Mouse (Mus musculus) adrenal gland, postnatal 4 days (tissue): ENCODE measurements around the gene 5330417C22Rik. TPM values are rescaled to one million over a fixed set of nuclear protein-coding genes. Genes with fewer than 3 reads are reported as not detected.

Experiments used
- DNase-seq, 2 experiments: peaks; one replicate each; pipeline ENCODE4 v3.0.0; 2021 to 2022; ENCODE audit warnings: low spot score in 2 of 2, mixed read lengths in 2 of 2
- total RNA-seq, 2 experiments: library from RNA; stranded (reverse); gene quantifications; 2 replicates each; pipeline ENCODE4 v1.2.3; 2021

The 5330417C22Rik gene
- total RNA-seq, 2 experiments from 2014 or later = 3.6 to 8.0 TPM

GRCm38 (mm10) chr3:108466425-108466824 is 69.9 kb downstream of the 5330417C22Rik start:
- DNase-seq = no peak

GRCm38 (mm10) chr3:108458866-108459265 is 77.5 kb downstream of the 5330417C22Rik start:
- DNase-seq = no peak

GRCm38 (mm10) chr3:108458380-108458779 is 78.0 kb downstream of the 5330417C22Rik start:
- DNase-seq = no peak

GRCm38 (mm10) chr3:108454172-108454571 is 82.2 kb downstream of the 5330417C22Rik start:
- DNase-seq = no peak

GRCm38 (mm10) chr3:108451969-108452368 is 84.4 kb downstream of the 5330417C22Rik start:
- no peak for DNase-seq

- no peak for DNase-seq
These were observed 91.0 kb downstream of the 5330417C22Rik start for GRCm38 (mm10) chr3:108445366-108445705.

GRCm38 (mm10) chr3:108444698-108445365 is 91.5 kb downstream of the 5330417C22Rik start, which contains the start of gene Sars:
Gene Sars (minus strand): TSS chr3:108445209.
- peak; percentile 69 to 83 for DNase-seq

GRCm38 (mm10) chr3:108444029-108444428 is 92.3 kb downstream of the 5330417C22Rik start:
- no peak for DNase-seq

- no peak for DNase-seq
These were observed 100.0 kb downstream of the 5330417C22Rik start for GRCm38 (mm10) chr3:108436380-108436714.

- no peak for DNase-seq
These were observed 100.5 kb downstream of the 5330417C22Rik start for GRCm38 (mm10) chr3:108435701-108436379.

- no peak for DNase-seq
These were observed 102.3 kb downstream of the 5330417C22Rik start for GRCm38 (mm10) chr3:108433881-108434495.

- DNase-seq = no peak
These were observed 103.0 kb downstream of the 5330417C22Rik start for GRCm38 (mm10) chr3:108433188-108433880.

- DNase-seq = no peak
These were observed 103.7 kb downstream of the 5330417C22Rik start for GRCm38 (mm10) chr3:108432542-108433187.

- DNase-seq = no peak
These were observed 110.7 kb downstream of the 5330417C22Rik start for GRCm38 (mm10) chr3:108425624-108426018.

GRCm38 (mm10) chr3:108424944-108425623 is 111.3 kb downstream of the 5330417C22Rik start:
- DNase-seq = no peak

- DNase-seq = no peak
These were observed 112.2 kb downstream of the 5330417C22Rik start for GRCm38 (mm10) chr3:108423844-108424801.

- DNase-seq = no peak
These were observed 113.3 kb downstream of the 5330417C22Rik start for GRCm38 (mm10) chr3:108423006-108423405.

GRCm38 (mm10) chr3:108415831-108416223 is 120.5 kb downstream of the 5330417C22Rik start:
- DNase-seq = peak; percentile 32 to 36
